Mouse (Mus musculus): ENCODE measurements around the gene Lmf1. TPM values are rescaled to one million over a fixed set of nuclear protein-coding genes. Genes with fewer than 3 reads are reported as not detected.

The Lmf1 gene
- polyA plus RNA-seq, 1 experiment = 18.8 TPM

DNA sequence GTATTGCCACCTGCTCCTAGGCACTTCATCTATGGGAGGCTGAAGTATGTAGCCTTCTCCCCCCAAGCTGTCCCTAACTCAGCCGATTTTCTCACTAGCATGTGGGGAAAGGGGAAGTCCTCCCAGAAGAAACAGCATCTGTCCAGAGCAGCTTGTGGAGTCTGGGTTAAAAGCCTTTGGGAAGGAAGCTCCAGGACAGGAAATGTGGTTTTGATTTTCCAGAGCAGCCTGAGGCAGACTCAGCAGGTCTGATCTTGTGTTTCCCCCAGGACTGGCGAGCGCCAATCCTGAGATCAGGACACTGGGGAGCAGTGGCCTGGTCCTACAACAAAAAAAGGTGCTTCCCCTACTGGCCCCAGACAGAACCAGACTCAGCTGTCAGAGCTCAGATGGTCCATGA is 23.7 kb upstream of the Lmf1 start:
- no peak overlapping the region for H3K4me3 ChIP-seq (replicated peaks; ENCODE audit: control insufficient read depth, low read depth, low read length)
- H3K27ac ChIP-seq (ENCODE audit: control insufficient read depth, insufficient read depth, low read depth, low read length, poor library complexity) = no peak overlapping the region
- TF ChIP-seq POLR2A (IDR thresholded peaks at IDR 0.05; ENCODE audit: borderline replicate concordance, control insufficient read depth, low read depth, low read length) (no peak), CTCF (IDR thresholded peaks at IDR 0.05; ENCODE audit: control insufficient read depth, insufficient read depth, low read length) (no peak)
- WGBS = 16% methylated on average over 3 of the region's 3 CpGs
- no peaks in the 10 kb centered on the region; the same call in 1 of the 2 replicates for H3K4me1 ChIP-seq (ENCODE audit: control insufficient read depth, insufficient read depth, low read length)

DNA sequence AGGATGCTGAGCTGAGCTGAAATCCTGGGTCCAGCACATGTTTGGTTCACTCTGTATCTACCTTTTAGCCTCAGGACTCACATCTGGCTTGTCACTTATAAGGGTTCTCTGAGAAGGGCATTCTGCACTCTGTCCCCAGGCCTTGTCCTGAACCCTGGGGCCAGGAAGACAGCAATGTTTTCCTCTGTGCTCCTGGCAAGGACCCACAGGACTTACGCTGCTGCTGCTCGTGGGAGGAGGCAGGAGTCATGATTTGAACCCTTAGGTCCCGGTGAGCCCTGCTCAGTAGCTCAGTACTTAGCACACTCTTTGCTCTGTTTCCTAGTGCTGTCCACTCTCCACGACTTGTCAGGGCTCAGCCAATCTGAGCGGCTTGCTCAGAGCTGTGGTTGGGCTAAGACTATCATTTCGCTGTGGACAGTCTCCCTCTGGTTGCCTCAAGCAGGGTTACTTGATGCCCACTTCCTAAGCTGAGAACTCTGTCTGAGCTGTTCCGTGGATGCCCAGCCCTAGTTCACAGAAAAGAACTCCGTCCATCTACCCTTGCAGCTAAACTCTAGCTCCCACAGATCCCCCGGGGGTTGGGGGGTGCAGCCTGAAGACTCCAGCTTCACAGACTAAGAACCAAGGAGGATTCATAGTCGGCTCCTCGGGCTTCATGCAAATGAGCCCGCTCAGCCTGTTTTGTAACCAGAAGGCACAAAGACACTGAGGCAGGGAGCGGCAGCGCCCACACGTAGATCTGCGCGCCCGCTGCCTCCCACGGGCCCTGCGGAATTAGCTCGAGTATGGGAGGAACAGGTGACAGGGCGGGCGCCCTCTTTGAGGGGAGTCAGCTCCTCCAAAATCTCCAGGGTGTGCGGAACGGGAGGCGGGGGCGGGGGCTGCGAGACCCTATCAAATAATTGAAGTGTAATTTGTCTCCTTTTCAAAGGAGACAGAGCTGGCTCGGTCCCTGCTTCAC is 22.9 kb upstream of the Lmf1 start:
- no peak for TF ChIP-seq POLR2A (IDR thresholded peaks at IDR 0.05; ENCODE audit: borderline replicate concordance, control insufficient read depth, low read depth, low read length)
- no peak for TF ChIP-seq CTCF (IDR thresholded peaks at IDR 0.05; ENCODE audit: control insufficient read depth, insufficient read depth, low read length)
- Histone ChIP-seq H3K4me1 (ENCODE audit: control insufficient read depth, insufficient read depth, low read length) (no peaks in the 10 kb centered on the region; the same call in 1 of the 2 replicates), H3K4me3 (replicated peaks; ENCODE audit: control insufficient read depth, low read depth, low read length) (no peak overlapping the region), H3K27ac (ENCODE audit: control insufficient read depth, insufficient read depth, low read depth, low read length, poor library complexity) (no peak overlapping the region)
- WGBS = 13% methylated on average over 29 of the region's 29 CpGs

DNA sequence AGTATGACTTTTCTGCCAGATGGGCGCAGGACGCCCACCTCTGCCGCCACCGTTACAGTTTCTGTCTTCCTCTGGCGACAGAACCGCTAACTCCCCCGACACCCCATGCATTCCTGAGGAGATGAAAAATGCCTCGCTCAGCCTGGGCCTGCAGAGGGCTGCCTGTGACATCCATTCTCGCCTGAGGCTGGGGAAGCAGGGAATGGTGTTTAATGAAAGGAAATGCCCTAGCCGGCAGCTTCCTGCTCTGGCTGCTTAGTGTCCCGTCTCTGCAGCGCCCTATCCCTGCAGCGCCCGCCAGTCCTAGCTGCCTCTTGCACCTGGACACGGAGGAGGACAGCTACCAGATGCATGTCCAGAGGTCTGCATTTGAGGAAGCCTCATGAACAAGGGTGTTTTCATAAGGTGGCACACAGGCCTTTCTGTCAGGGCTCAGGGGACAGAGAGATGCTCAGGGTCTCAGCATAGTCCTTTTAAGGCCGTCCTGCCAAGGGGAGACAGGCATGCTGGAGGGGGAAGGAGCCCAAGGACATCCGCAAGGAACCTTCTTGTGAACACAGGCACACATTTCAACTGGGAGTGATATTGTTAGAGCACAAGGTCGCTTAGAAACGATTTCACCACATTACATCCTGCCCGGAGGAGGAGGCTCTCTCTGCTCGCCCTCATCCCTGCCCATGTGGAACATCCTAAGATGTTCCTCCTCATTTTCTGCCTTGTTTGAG is 22.1 kb upstream of the Lmf1 start:
- Histone ChIP-seq H3K4me3 (replicated peaks; ENCODE audit: control insufficient read depth, low read depth, low read length) (no peak overlapping the region), H3K4me1 (ENCODE audit: control insufficient read depth, insufficient read depth, low read length) (no peaks in the 10 kb centered on the region; the same call in 1 of the 2 replicates), H3K27ac (ENCODE audit: control insufficient read depth, insufficient read depth, low read depth, low read length, poor library complexity) (no peak overlapping the region)
- TF ChIP-seq POLR2A (IDR thresholded peaks at IDR 0.05; ENCODE audit: borderline replicate concordance, control insufficient read depth, low read depth, low read length) (no peak), CTCF (IDR thresholded peaks at IDR 0.05; ENCODE audit: control insufficient read depth, insufficient read depth, low read length) (no peak)
- WGBS = 9% methylated on average over 21 of the region's 21 CpGs

DNA sequence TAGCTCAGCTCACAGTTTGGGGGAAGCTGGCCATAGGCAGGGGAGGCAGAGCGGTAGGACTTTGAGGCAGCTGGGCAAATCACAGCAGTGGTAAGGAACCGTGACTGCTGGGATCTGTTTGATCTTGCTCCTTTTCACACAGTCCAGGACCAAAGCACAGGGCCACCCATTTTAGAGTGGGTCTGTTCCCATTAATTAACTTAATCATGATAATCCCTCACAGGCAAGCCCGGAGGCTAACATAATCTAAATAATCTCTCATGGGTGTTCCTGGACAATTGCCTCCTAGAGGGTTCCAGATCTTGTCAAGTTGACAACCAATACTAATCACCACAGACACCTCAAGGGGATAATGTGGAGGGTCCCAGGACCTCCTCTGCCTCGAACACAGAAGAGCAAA is 19.3 kb upstream of the Lmf1 start:
- Histone ChIP-seq H3K4me3 (replicated peaks; ENCODE audit: control insufficient read depth, low read depth, low read length) (no peak overlapping the region), H3K27ac (ENCODE audit: control insufficient read depth, insufficient read depth, low read depth, low read length, poor library complexity) (no peak overlapping the region), H3K4me1 (ENCODE audit: control insufficient read depth, insufficient read depth, low read length) (no peaks in the 10 kb centered on the region; the same call in 1 of the 2 replicates)
- WGBS = 64% methylated on average over 4 of the region's 4 CpGs
- TF ChIP-seq CTCF (IDR thresholded peaks at IDR 0.05; ENCODE audit: control insufficient read depth, insufficient read depth, low read length) (no peak), POLR2A (IDR thresholded peaks at IDR 0.05; ENCODE audit: borderline replicate concordance, control insufficient read depth, low read depth, low read length) (no peak)

DNA sequence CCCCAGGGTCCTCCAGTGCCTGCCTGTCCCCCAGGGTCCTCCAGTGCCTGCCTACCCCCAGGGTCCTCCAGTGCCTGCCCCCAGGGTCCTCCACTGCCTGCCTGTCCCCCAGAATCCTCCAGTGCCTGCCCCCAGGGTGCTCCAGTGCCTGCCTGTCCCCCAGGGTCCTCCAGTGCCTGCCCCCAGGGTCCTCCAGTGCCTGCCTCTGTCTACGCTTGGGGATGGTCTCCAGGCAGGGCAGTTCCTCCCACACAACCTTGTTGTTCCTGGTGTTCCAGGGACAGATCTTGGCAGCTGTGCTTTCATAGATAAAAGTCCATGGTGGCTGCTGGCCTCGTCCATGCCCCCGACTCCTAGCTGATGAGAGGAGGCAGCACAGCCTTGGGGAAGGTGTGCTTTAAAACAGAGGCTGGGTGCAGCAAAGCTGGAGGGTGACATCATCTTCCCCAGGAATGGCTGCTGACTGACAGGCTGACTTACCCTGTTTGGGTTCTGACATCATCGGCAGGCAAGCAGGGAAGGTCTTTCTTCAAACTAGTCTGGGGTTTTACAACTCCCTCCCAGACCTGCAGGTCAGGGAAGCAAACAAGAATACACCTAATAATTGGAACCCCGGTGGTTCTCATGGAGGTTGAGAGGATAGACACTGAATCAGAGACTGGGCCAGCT is 18.2 kb upstream of the Lmf1 start:
- TF ChIP-seq CTCF (IDR thresholded peaks at IDR 0.05; ENCODE audit: control insufficient read depth, insufficient read depth, low read length) (no peak), POLR2A (IDR thresholded peaks at IDR 0.05; ENCODE audit: borderline replicate concordance, control insufficient read depth, low read depth, low read length) (no peak)
- H3K4me1 ChIP-seq (ENCODE audit: control insufficient read depth, insufficient read depth, low read length) = no peaks in the 10 kb centered on the region; the same call in 1 of the 2 replicates
- no peak overlapping the region for H3K4me3 ChIP-seq (replicated peaks; ENCODE audit: control insufficient read depth, low read depth, low read length)
- no peak overlapping the region for H3K27ac ChIP-seq (ENCODE audit: control insufficient read depth, insufficient read depth, low read depth, low read length, poor library complexity)
- WGBS = 57% methylated on average over 5 of the region's 5 CpGs

DNA sequence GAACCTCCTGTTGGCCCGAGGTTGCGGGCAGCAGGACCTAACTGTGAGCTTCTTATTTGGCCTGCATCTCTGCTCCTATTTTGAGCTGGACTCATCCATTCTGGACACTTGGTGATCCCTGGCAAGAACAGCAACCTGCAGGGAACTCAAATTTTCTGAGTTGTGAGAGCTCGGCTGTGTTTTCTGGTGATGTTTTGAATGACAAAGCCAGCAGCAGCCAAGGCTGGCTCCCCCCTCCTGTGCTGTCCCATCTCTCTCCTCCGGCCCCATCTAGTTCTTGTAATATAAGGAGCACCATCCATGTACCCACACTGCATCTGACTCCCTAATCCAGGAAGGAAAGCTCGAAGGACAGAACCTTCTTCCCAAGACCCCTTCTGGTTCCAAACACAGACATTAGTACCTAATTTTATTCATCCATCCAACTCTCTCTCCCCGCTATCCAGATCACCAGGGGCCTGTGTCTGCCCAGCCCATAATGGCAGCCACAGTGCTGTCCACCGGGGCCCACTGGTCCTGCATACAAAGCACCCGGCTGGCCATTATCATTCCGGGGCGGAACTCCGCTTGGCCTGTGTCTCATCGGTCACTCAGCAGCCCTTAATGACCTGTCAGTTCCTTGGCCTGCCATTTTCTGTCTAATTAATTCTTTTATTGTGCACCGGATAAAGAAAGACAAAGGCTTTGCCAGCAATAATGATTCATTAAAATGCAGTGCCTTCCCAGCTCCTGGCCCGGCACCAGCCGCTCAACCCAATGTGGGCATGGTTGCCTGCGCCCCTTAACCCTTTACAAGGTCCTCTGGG is 17.5 kb upstream of the Lmf1 start:
- H3K27ac ChIP-seq (ENCODE audit: control insufficient read depth, insufficient read depth, low read depth, low read length, poor library complexity) = no peak overlapping the region
- TF ChIP-seq CTCF (IDR thresholded peaks at IDR 0.05; ENCODE audit: control insufficient read depth, insufficient read depth, low read length) = no peak
- TF ChIP-seq POLR2A (IDR thresholded peaks at IDR 0.05; ENCODE audit: borderline replicate concordance, control insufficient read depth, low read depth, low read length) = no peak
- WGBS = 82% methylated on average over 16 of the region's 16 CpGs
- no peaks in the 10 kb centered on the region; the same call in 1 of the 2 replicates for H3K4me1 ChIP-seq (ENCODE audit: control insufficient read depth, insufficient read depth, low read length)
- no peak overlapping the region for H3K4me3 ChIP-seq (replicated peaks; ENCODE audit: control insufficient read depth, low read depth, low read length)

DNA sequence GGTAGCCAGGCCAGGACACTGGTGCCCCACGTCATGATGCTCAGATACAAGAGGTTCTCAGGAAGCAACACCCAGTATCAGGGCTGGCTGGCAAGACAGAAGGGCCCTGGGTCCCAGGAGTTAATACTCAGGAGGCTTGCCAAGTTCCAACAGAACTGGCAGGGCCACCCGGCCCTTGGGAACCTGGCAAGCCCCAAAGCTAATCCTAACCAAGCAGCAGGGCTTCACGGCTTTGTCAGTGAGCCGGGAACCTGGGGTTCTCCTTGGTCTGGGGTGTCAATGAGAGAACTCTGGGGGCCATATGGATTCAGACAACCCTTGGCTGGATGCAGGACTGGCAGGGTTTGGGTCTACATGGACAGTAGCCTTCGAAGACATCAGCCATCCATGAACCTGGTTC is 14.4 kb upstream of the Lmf1 start:
- Histone ChIP-seq H3K27ac (ENCODE audit: control insufficient read depth, insufficient read depth, low read depth, low read length, poor library complexity) (no peak overlapping the region), H3K4me1 (ENCODE audit: control insufficient read depth, insufficient read depth, low read length) (no peaks in the 10 kb centered on the region; the same call in 1 of the 2 replicates), H3K4me3 (replicated peaks; ENCODE audit: control insufficient read depth, low read depth, low read length) (no peak overlapping the region)
- 71% methylated on average over 5 of the region's 5 CpGs for WGBS
- TF ChIP-seq CTCF (IDR thresholded peaks at IDR 0.05; ENCODE audit: control insufficient read depth, insufficient read depth, low read length) (no peak), POLR2A (IDR thresholded peaks at IDR 0.05; ENCODE audit: borderline replicate concordance, control insufficient read depth, low read depth, low read length) (no peak)

Measured in bone marrow, adult 2 months (tissue).